Mouse (Mus musculus) spleen, embryonic (tissue): ENCODE results near the gene Gm11627.

Source experiments
- CTCF ChIA-PET: fragments of 350-600 bp; sonication (Branson Sonifier 250); formaldehyde crosslinking; loops from one replicate; lab custom pipeline; 2022; lab: Charles Lee

Gene Gm11627

DNA sequence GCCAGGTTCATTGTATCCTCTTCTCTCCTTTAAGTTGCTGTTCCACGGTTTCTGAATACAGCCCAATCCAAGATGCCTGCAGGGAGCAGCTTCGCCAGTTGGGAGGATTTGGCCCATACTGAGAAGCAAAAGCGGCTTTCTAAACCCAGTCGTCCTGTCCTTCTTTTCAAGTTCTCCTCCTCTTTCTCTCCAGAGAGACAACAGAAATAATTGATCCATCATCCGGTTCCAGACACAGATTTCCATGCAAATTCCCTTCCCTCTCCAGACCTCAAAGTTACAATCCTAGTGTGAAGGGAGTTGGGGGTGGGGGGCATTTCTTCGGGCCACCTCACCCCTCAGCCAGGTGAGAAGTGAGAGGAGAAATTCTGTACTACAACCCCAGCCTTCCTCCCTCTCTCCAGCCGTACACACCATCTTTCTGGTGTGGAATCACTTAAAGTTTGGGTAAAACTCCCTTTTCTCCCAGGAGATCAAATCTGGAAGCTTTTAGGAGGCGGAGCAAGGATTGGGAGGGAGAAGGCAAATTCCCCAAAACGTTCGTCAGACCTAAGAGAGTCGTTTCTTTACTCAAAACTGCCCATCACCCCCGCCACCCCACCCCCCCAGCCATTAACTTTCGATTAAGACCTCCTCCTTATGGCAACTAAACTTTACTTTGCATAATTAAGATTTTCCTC lies 23.7 kb upstream of the Gm11627 start:
- CTCF ChIA-PET, result no interaction called here

DNA sequence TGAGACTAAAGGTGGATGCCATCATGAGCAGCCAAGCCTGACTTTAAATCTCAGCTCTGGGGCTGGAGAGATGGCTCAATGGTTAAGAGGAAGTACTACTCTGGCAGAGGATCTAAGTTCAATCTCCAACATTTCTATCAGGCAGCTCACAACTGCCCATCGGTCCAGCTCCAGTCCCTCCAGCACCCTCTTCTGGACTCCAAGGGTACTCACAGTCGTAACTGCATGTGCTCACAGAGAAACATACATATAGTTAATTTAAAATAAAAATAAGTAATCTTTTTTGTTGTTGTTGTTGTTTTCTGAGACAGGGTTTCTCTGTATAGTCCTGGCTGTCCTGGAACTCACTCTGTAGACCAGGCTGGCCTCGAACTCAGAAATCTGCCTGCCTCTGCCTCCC lies 20.7 kb upstream of the Gm11627 start:
- CTCF ChIA-PET, result interaction anchor here (0.6 kb wide), 1 partner anchor 43 kb away, joined by 6 read pairs; no protein-coding TSS in a partner anchor

DNA sequence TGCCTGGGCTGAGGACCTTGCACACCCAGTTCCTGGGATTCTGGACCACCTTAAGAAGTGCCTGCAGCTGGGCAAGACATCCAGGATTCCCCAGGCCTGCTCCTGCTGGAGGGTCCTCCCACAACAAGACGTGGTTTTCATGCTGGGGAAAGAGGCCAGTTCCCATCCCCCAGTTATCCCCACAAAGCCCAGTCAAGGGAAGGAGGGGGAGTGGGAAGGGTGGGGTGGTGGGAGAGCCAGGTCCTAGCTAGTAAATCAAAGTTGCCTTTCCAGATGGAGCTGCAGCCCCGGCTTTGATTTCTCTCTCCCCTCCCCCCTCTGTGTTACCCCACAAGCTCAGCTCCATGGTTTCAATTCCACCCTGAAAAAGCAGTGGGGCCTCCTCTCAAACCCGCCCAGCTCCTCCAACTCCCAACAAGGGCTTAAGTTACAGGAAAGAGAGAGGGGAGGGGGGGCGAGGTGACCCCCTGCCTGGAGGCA lies 16.1 kb upstream of the Gm11627 start:
- CTCF ChIA-PET, result no interaction called here

DNA sequence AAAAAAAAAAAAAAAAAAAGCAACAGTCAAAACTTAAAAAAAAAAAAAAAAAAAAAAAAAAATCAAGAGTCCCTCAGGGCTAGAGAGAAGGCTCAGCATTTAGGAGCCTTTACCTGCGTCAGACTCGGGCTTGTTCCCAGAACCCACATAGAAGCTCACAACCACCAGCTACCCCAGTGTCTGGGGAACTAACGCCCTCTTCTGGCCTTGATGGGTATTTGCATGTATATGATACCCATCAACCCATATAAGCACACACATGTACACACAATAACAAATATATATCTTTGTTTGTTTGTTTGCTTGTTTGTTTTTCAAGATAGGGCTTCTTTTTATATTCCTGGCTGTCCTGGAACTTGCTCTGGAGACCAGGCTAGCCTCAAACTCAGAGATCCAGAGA lies 8.3 kb upstream of the Gm11627 start:
- CTCF ChIA-PET, result no interaction called here

DNA sequence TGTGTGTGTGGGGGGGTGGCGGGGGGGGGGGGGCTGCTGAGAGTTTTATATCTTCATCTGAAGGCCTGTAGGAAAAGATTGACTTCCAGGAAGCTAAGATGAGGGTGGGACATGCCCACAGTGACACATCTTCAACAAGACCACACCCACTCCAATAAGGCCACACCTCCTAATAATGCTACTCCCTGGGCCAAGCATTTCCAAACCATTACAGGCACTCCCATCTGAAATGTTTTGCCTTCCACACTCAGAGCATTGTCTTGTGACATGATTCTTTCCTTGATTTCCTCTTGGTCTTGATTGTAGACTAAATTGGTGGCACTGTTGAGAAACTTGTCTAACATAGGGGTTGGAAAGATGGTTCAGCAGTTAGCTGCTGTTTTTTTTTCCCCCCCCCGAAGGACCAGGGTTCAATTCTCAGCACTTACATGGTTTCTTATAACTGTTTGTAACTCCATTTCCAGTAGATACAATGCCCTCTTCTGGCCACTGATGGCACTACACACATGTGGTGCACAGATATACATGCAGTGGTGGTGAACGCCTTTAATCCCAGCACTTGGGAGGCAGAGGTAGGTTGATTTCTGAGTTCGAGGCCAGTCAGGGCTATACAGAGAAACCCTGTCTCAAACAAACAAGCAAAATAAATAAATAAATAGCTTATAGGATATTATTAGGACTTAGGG lies 7.3 kb upstream of the Gm11627 start:
- CTCF ChIA-PET, result no interaction called here

DNA sequence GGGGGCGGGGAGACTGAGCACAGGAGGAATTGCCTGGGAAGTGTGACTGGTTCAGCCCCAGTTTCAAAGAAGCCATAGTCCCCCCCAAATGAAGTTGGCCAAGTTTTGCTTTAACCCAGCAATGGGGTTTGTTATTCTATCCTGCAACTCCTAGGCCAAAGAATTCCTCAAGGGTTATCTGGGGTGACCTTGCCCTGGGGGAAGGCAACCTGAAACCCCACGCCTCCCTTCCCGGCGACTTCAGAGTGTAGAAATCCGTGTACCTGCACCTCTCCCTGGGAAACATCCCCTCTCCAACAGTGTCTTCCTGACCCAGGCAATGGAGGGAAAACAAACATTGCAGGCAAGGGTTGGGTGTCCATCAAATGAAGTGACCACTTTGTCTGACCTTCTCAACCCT lies 3.5 kb upstream of the Gm11627 start:
- CTCF ChIA-PET, result no interaction called here

DNA sequence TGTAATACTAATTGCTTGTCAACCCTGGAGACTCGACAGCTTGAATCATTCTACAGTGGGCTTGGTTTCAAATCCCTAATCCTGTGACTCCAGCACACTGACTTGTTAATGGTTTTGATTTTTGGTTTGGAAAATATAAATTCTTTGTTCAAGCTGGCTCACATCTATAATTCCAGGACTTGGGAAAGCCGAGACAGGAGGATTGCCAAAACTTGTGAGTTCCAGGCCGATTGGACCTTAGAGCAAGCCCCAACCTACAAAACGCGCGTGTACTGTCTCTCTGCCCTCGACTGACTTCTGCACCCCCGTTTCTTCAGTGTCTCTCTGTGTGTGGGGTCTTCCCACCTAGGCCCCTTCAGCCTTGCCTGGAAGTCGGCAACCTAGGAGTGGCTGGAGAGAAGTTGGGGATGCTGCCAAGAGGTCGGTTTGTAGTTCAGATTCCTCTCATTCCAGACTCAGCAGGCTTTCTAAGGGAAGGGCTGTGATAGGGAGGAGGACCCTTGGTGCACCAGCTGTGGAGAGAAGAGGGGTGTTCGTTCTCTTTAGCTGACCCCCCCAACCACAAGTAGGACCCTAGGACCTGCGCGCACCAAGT lies 2.9 kb upstream of the Gm11627 start:
- CTCF ChIA-PET, result no interaction called here

DNA sequence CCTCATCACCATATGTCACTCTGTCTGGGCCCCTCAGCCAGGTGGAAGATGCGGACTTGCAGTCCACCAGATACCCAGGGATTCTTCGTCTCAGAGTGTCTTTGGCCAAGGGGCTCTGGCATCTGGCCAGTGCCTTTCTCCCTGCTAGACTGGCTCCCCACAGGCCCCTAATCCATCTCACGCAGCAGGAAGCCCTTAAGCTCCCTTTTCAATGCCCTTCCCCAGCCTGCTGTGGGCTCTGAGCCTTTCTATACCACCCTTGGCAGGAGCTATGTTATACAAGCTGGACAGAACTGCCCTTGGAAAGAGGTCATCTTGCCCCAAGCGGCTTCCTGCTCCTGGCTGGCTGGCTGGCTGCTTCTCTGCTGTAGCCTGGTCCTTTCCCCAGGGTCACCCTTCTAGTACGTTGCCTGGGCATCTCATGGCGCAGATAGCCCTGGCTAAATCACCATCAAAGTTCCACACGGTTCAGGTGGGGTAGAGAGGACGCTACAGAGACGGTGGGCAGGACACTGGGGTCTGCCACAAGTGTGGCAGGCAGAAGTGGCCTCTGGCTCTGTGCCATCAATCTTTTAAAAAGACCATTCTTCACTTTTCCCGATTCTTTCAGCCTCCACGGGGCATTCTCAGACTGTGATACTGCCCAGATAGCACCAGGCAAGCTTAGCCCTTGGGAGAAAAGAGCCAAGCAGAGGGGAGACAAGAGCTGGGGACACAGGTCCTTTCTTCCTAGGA lies 2.2 kb upstream of the Gm11627 start:
- CTCF ChIA-PET, result interaction anchor here (0.6 kb wide), 1 partner anchor 8 kb away, joined by 3 read pairs; no protein-coding TSS in a partner anchor

DNA sequence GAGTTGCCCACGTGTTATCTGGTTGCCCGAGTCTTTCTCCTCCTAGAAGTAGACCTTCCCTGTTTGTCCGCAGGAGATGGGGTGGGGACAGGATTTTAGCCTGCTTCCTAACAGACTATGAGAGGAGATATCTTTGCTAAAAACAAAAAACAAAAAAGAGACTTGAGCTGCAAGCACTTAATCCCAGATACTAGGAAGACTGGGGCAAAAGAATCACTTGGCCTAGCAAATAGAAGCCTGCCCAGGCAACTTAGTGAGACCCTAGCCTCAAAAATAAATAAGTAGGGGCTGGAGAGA lies 721 bp upstream of the Gm11627 start:
- CTCF ChIA-PET, result interaction anchor here (0.6 kb wide), 1 partner anchor 17 kb away, joined by 11 read pairs; no protein-coding TSS in a partner anchor

DNA sequence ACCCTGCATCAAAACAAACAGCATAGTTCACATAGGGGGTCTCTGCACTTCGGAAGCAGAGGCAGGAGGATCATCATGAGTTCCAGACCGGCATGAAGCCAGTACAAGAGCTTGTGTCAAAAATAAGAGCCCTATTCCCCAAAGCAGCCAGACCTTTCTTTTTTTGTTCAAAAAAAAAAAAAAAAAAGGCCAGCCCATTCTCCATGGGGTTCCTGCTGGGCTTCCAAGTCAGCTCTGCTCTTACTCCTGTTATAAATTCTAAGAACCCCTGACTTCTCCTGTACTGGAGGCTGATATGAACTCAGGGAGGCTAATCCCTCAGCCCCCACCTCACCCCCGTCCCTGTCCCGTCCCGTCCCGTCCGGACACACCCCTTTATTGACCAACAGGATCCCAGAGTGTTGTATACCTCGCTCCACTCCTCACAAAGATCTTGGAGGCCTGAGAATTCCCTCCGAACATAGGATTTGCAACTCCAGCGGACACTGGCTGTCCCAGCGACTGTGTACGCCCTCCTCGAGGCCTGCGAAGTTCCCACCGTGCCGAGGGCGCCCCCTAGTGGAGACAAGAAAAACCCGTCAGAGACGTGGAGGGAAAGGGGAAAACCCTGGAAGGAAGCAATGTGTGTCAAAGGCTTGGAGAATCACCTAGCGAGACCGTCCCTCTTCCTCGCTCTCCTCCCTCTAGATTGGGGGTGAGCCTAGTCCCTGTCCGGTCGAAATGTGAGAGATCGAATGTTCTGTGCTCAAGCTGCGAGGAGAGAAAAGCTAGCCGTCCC lies 731 bp downstream of the Gm11627 start:
- CTCF ChIA-PET, result interaction anchor here (0.6 kb wide), 1 partner anchor 112 kb away, joined by 4 read pairs; no protein-coding TSS in a partner anchor

DNA sequence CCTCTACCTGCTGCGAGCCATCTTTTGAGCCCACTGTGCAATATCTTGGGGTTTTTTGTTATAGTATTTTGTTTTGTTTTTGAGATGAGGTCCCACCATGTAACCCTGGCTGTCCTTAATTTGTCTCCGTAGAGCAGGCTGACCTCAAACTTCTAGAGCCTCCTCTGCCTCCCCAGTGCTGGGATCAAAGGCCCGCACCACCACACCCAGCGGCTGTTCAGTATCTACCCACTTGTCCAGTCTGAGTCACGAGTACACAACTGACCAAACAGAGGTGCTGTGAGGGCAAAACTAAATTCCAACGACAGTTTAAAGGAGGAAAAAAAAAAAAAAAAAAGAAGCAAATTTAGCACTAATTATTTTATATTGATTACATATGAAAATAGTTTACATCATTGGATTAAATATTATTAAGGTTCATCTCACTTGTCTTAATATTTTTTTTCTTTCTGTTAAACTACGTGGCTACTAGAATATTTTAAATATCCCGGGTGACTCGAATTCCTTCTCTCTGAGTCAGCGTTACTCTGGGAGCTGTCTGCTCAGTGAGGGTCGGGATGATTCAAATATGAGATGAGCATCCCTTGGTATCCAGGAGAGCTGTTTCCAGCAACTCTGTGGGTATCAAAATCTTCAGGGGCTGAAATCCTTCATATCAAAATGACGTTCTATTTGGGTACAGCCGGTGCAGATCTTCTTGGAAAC lies 3.1 kb downstream of the Gm11627 start:
- CTCF ChIA-PET, result interaction anchor here (0.7 kb wide), 1 partner anchor 433 kb away, joined by 9 read pairs; no protein-coding TSS in a partner anchor

DNA sequence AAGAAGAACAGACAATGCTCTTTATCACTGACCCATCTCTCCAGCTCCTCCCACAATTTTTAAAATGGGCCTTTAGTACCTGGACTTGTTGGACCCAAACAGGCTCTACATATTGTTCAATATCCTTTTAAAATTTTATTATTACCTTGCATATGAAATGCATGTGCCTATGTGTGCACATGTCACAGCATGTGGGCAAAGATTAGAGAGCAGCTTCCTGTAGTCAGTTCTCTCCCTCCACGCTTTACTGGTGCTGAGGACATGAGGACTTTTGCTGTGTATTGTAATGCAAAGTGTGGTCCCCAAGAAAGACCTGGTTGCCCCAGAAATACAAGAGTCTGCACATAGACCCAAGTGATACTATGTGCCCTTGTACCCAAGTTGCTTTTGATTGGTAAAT lies 4.2 kb downstream of the Gm11627 start:
- CTCF ChIA-PET, result no interaction called here

DNA sequence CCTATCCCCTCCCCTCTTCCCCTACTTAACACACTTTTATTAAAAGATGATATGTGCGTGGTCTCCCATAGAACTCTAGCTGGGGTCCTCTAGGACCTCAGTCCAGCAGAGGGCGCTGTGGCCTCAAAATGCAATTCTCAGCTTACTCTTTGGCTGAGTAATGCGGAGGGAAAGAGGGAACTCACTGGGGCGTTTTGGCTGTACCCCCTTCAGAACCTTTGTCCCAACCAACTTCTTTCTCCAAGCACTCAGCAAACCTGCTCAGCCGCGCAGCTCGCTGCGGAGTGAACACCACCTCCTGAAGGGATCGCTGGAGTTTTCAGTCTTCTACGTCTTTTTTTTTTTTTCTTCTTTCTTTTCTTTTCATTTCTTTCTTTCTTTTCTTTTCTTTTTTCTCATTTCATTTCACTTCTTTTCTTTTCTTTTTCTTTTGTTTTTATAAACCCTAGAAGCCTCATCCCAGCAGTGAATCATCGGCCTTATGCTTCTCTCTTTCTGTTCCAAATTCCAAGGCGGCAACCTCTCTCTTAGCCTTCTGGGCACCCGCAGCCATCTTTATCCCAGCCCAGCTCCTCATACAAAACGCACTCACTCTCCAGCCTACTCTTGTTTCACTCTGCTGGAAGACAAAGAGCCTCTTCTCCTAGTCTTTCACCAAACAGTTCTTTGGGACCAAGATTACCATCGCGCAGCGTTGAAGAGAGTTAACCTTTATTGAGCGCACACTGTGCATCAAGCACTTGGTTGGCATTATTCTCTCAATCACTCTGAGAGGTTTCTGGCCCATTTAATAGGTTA lies 6.2 kb downstream of the Gm11627 start:
- CTCF ChIA-PET, result interaction anchor here (0.5 kb wide), 1 partner anchor 60 kb away, joined by 3 read pairs; no protein-coding TSS in a partner anchor

DNA sequence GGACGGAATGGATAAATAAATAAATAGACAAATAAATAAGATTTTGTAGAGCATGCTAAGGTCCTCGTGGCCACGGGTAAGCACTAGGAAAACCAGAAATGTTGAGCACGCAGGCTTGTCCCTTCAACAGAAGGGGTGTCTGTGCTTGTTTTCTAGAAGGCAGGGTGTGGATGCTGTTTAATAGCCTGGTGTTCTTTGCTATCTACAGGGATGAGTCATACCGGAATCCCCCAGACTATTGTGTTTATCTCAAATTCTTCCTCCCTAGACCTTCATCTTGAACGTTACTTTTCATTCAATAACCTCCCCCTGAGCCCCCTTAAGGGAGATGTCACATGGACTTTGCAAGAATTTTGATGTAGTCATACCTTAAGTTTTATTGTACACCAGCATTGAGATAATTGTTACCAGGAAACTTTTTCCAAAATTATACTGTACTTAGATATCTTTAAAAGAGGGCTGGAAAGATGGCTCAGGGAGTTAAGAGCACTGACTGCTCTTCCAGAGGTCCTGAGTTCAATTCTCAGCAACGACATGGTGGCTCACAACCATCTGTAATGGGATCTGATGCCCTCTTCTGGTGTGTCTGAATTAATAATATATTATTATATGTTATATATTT lies 10.4 kb downstream of the Gm11627 start:
- CTCF ChIA-PET, result no interaction called here

DNA sequence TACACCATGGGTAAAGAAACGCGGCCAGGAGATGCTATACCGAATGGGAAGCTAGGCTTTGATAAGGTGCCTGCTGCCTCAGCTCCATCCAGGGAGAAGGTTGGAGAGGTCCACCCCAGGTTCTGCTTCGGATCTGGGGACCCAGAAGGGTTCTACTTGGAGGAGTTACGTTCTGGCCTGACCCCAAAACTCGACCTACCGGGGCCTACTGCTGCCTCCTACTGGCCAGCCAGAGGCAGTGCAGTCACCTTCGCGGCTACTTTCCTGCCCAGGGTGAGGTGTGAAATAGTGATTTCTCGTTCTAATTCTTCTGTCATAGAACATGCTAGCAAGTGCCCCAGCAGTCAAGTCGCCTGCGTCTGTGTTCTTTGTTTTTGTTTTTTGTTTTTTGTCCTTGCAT lies 11.1 kb downstream of the Gm11627 start:
- CTCF ChIA-PET, result no interaction called here

DNA sequence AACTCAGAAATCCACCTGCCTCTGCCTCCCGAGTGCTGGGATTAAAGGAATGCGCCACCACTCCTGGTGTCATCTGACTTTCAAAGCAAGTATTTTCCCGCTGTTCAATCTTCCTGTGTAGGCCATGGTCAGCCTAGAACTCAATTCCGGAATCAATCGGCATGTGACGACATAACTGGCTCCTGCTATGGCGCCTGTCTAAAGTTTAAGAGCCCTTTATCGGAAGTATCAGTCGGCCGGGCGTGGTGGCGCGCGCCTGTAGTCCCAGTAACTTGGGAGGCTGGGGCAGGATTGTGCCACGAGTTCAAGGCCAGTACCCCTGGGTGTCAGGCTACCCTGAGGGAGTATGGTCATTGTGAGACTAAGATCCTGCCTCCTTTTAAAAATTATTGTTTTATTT lies 11.5 kb downstream of the Gm11627 start:
- CTCF ChIA-PET, result no interaction called here

DNA sequence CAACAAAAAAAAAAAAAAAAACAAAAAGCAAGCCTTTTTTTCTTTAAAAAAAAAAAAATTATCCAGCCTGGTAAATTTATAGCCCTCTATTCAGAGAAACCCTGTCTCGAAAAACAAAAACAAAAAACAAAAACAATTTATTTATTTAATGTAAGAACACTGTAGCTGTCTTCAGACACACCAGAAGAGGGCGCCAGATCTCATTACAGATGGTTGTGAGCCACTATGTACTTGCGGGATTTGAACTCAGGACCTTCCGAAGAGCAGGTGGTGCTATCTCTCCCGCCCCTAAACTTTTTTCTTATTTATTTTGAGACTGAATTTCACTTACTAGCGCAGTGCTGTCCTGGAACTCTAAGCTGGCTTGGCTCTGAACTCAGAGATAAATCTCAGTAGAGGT lies 12.1 kb downstream of the Gm11627 start:
- CTCF ChIA-PET, result no interaction called here

DNA sequence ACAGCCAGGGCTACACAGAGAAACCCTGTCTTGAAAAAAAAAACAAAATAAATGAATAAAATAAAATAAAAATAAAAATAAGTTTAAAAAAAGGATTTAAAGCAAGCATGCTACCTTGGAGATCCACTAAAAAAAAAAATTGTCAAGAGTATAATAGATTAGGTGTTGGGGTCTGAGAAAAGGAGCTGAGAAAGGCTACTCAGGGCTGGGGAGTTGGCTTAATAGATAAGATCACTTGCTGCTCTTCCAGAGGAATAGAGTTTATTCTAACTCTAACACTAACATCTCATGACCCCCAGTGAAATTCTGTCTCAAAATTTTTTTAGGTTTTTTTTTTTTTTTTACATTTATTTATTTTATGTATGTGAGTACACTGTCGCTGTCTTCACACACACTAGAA lies 13.0 kb downstream of the Gm11627 start:
- CTCF ChIA-PET, result no interaction called here

DNA sequence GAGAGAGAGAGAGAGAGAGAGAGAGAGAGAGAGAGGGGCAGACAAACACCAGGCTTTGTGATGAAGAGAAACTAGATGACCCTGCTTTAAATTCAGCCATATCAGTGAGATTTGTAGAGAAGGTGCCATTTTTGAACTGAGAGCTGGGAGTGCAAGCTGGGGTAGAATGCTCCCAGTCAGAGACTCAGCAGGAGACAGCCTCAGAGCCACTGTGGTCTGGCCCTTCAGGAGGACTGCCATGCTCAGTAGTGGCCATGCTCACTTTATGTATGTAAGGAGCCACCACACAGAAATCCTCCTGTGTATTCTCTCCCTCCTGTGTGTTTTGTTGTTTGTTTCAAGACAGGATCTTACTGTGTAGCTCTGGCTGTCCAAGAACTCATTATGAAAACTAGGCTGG lies 13.5 kb downstream of the Gm11627 start:
- CTCF ChIA-PET, result no interaction called here
